Mouse (Mus musculus): ENCODE measurements around the gene Anapc5. TPM values are rescaled to one million over a fixed set of nuclear protein-coding genes. Genes with fewer than 3 reads are reported as not detected.

The Anapc5 gene
- polyA plus RNA-seq, 2 experiments = 427 to 686 TPM

- Histone ChIP-seq H3K27ac (replicated peaks; ENCODE audit: low read depth, low read length) (0 out of 2 replicates have a peak overlapping the region, but pooled peaks have one; percentile 26), H3K27me3 (ENCODE audit: control insufficient read depth, insufficient read depth, low read length) (no peaks in the 10 kb centered on the region), H3K4me1 (ENCODE audit: control insufficient read depth, insufficient read depth, low read length) (no peaks in the 10 kb centered on the region), H3K36me3 (ENCODE audit: control insufficient read depth, insufficient read depth, low read length) (peaks cover 95% of the 10 kb centered on the region), H3K4me2 (replicated peaks; ENCODE audit: low read depth, low read length, severe bottlenecking) (no peak overlapping the region), H3K9me3 (ENCODE audit: control insufficient read depth, low read length) (no peaks in the 10 kb centered on the region), H3K4me3 (replicated peaks; ENCODE audit: low read length) (no peak overlapping the region), H3K9ac (ENCODE audit: low read depth, low read length, severe bottlenecking) (no peak overlapping the region)
- WGBS = 74% methylated on average over 17 of the region's 17 CpGs
- DNase-seq (ENCODE audit: low spot score) = no peak
- no peak for TF ChIP-seq POLR2A (IDR thresholded peaks at IDR 0.05; ENCODE audit: borderline replicate concordance, extremely low read depth, insufficient read depth, insufficient read length)
- ATAC-seq (ENCODE audit: low FRiP score, low read depth) = peak; percentile 46
Measured at GRCm38 (mm10) chr5:122799379-122800344, 21.5 kb downstream of the Anapc5 start.

GRCm38 (mm10) chr5:122798557-122799378 lies 22.4 kb downstream of the Anapc5 start:
- H3K4me3 ChIP-seq (replicated peaks; ENCODE audit: low read length) = no peak overlapping the region
- no peak overlapping the region for H3K9ac ChIP-seq (ENCODE audit: low read depth, low read length, severe bottlenecking)
- DNase-seq (ENCODE audit: low spot score) = peak; percentile 59
- no peaks in the 10 kb centered on the region for H3K27me3 ChIP-seq (ENCODE audit: control insufficient read depth, insufficient read depth, low read length)
- no peak for ATAC-seq (ENCODE audit: low FRiP score, low read depth)
- H3K4me2 ChIP-seq (replicated peaks; ENCODE audit: low read depth, low read length, severe bottlenecking) = no peak overlapping the region
- WGBS = 81% methylated on average over 17 of the region's 17 CpGs
- H3K36me3 ChIP-seq (ENCODE audit: control insufficient read depth, insufficient read depth, low read length) = peaks cover 94% of the 10 kb centered on the region
- TF ChIP-seq POLR2A (IDR thresholded peaks at IDR 0.05; ENCODE audit: borderline replicate concordance, extremely low read depth, insufficient read depth, insufficient read length) = no peak
- no peaks in the 10 kb centered on the region for H3K9me3 ChIP-seq (ENCODE audit: control insufficient read depth, low read length)
- no peaks in the 10 kb centered on the region for H3K4me1 ChIP-seq (ENCODE audit: control insufficient read depth, insufficient read depth, low read length)
- H3K27ac ChIP-seq (replicated peaks; ENCODE audit: low read depth, low read length) = no peak overlapping the region

GRCm38 (mm10) chr5:122797866-122798265 lies 23.3 kb downstream of the Anapc5 start:
- DNase-seq (ENCODE audit: low spot score) (no peak), ATAC-seq (ENCODE audit: low FRiP score, low read depth) (no peak)
- Histone ChIP-seq H3K36me3 (ENCODE audit: control insufficient read depth, insufficient read depth, low read length) (peaks cover 93% of the 10 kb centered on the region), H3K4me2 (replicated peaks; ENCODE audit: low read depth, low read length, severe bottlenecking) (no peak overlapping the region), H3K4me1 (ENCODE audit: control insufficient read depth, insufficient read depth, low read length) (no peaks in the 10 kb centered on the region), H3K27me3 (ENCODE audit: control insufficient read depth, insufficient read depth, low read length) (no peaks in the 10 kb centered on the region), H3K27ac (replicated peaks; ENCODE audit: low read depth, low read length) (no peak overlapping the region), H3K4me3 (replicated peaks; ENCODE audit: low read length) (no peak overlapping the region), H3K9me3 (ENCODE audit: control insufficient read depth, low read length) (no peaks in the 10 kb centered on the region), H3K9ac (ENCODE audit: low read depth, low read length, severe bottlenecking) (no peak overlapping the region)
- WGBS = 85% methylated on average over 3 of the region's 3 CpGs
- TF ChIP-seq POLR2A (IDR thresholded peaks at IDR 0.05; ENCODE audit: borderline replicate concordance, extremely low read depth, insufficient read depth, insufficient read length) = no peak

- no peak overlapping the region for H3K4me3 ChIP-seq (replicated peaks; ENCODE audit: low read length)
- no peaks in the 10 kb centered on the region for H3K27me3 ChIP-seq (ENCODE audit: control insufficient read depth, insufficient read depth, low read length)
- H3K36me3 ChIP-seq (ENCODE audit: control insufficient read depth, insufficient read depth, low read length) = peaks cover 71% of the 10 kb centered on the region
- no peak overlapping the region for H3K9ac ChIP-seq (ENCODE audit: low read depth, low read length, severe bottlenecking)
- ATAC-seq (ENCODE audit: low FRiP score, low read depth) (no peak), DNase-seq (ENCODE audit: low spot score) (no peak)
- WGBS = 96% methylated on average over 2 of the region's 2 CpGs
- H3K27ac ChIP-seq (replicated peaks; ENCODE audit: low read depth, low read length) = no peak overlapping the region
- no peaks in the 10 kb centered on the region for H3K9me3 ChIP-seq (ENCODE audit: control insufficient read depth, low read length)
- no peak for TF ChIP-seq POLR2A (IDR thresholded peaks at IDR 0.05; ENCODE audit: borderline replicate concordance, extremely low read depth, insufficient read depth, insufficient read length)
- H3K4me2 ChIP-seq (replicated peaks; ENCODE audit: low read depth, low read length, severe bottlenecking) = no peak overlapping the region
- H3K4me1 ChIP-seq (ENCODE audit: control insufficient read depth, insufficient read depth, low read length) = no peaks in the 10 kb centered on the region
Measured at GRCm38 (mm10) chr5:122788696-122789095, 32.4 kb downstream of the Anapc5 start.

Measured in limb, embryonic 14.5 days (tissue).